Mouse (Mus musculus) liver, postnatal 0 days (tissue): ENCODE data around the gene Gpd2. TPM values are rescaled to one million over a fixed set of nuclear protein-coding genes. Genes with fewer than 3 reads are reported as not detected.

ENCODE experiments used
- ATAC-seq: fragments of 200-750 bp; cut with Nextera tagmentation; 2 replicates; pipeline ENCODE4 v1.8.0; 2017; ENCODE audit warnings: mild to moderate bottlenecking, moderate library complexity
- DNase-seq: peaks from one replicate; pipeline ENCODE4 v3.0.0-alpha.2; 2016
- H3K27ac ChIP-seq: fragments of 300-500 bp; sonication (generic); 2 replicates; pipeline ENCODE4 v1.5.1; 2014; ENCODE audit warnings: antibody characterized with exemption, moderate library complexity, mild to moderate bottlenecking, low read depth
- H3K27me3 ChIP-seq: fragments of 300-500 bp; sonication (generic); 2 replicates; pipeline ENCODE4 v1.6.1; 2014; ENCODE audit warnings: low read length, control low read depth, mixed read lengths; ENCODE audit not compliant: insufficient read depth
- H3K36me3 ChIP-seq: fragments of 300-500 bp; sonication (generic); replicated peaks from 2 replicates; pipeline ENCODE4 v1.6.1; 2014; ENCODE audit warnings: mild to moderate bottlenecking, control low read depth, low read length, moderate library complexity, mixed read lengths; ENCODE audit not compliant: insufficient read depth
- H3K4me1 ChIP-seq: fragments of 300-500 bp; sonication (generic); 2 replicates; pipeline ENCODE4 v1.6.1; 2014; ENCODE audit warnings: antibody characterized with exemption, mild to moderate bottlenecking, control low read depth; ENCODE audit not compliant: insufficient read depth
- H3K4me2 ChIP-seq: fragments of 300-500 bp; sonication (generic); 2 replicates; pipeline ENCODE4 v1.6.1; 2014; ENCODE audit warnings: low read depth, mild to moderate bottlenecking, low read length, moderate library complexity, mixed read lengths
- H3K4me3 ChIP-seq: fragments of 300-500 bp; sonication (generic); 2 replicates; pipeline ENCODE4 v1.5.1; 2014; ENCODE audit warnings: low read depth, low read length
- H3K9ac ChIP-seq: fragments of 300-500 bp; sonication (generic); replicated peaks from 2 replicates; pipeline ENCODE4 v1.6.1; 2014; ENCODE audit warnings: mild to moderate bottlenecking, moderate library complexity
- H3K9me3 ChIP-seq: fragments of 300-500 bp; sonication (generic); 2 replicates; pipeline ENCODE4 v1.6.1; 2016; ENCODE audit warnings: mild to moderate bottlenecking, control low read depth, low read length, mixed read lengths
- CTCF ChIP-seq: sonication (generic); IDR thresholded peaks from 2 replicates; pipeline ENCODE4 v1.5.1; 2016; ENCODE audit warnings: antibody characterized with exemption, low read depth
- EP300 ChIP-seq: IDR thresholded peaks from 2 replicates; pipeline ENCODE4 v1.6.1; 2016; ENCODE audit warnings: antibody characterized with exemption, low read depth, mild to moderate bottlenecking
- WGBS: fragments of 180-500 bp; shearing (Covaris S2); extraction: QIAGEN DNeasy Blood & Tissue Kit; methylation state at CpG from one replicate; pipeline ENCODE4 v1.1.7; 2014; ENCODE audit not compliant: insufficient replicate concordance; 5-methylcytosine and 5-hydroxymethylcytosine counted together
- polyA plus RNA-seq: library from polyadenylated mRNA; unstranded; fragments of >200 nt; fragmentation: Nextera tagmentation; extraction: Ambion mirVana; gene quantifications from 2 replicates; pipeline ENCODE4 v1.2.1, GENCODE M21; 2015

The Gpd2 gene
- polyA plus RNA-seq, 1 experiment from 2014 or later: 29.7 TPM

- H3K4me3 ChIP-seq: no peak overlapping the region
- H3K27ac ChIP-seq: no peak overlapping the region
- no peak for TF ChIP-seq EP300
- TF ChIP-seq CTCF: no peak
- no peak overlapping the region for H3K4me2 ChIP-seq
- WGBS: 78% methylated on average over 9 of the region's 9 CpGs
- no peaks in the 10 kb centered on the region for H3K36me3 ChIP-seq
- H3K9ac ChIP-seq: no peak overlapping the region
- H3K4me1 ChIP-seq: 0 out of 2 replicates have a peak, but pooled peaks cover 2% of the 10 kb centered on the region
- H3K27me3 ChIP-seq: no peaks in the 10 kb centered on the region
- no peak for DNase-seq
- ATAC-seq: no peak
- no peaks in the 10 kb centered on the region for H3K9me3 ChIP-seq
These were observed 116.4 kb downstream of the Gpd2 start for GRCm38 (mm10) chr2:57353722-57354432.

- no peak overlapping the region for H3K9ac ChIP-seq
- TF ChIP-seq CTCF: no peak
- no peak for TF ChIP-seq EP300
- ATAC-seq (no peak), DNase-seq (no peak)
- 82% methylated on average over 3 of the region's 3 CpGs for WGBS
- H3K4me3 ChIP-seq: no peak overlapping the region
- H3K4me2 ChIP-seq: no peak overlapping the region
- H3K27me3 ChIP-seq: no peaks in the 10 kb centered on the region
- H3K36me3 ChIP-seq: no peaks in the 10 kb centered on the region
- H3K9me3 ChIP-seq: no peaks in the 10 kb centered on the region
- H3K27ac ChIP-seq: no peak overlapping the region
- 0 out of 2 replicates have a peak, but pooled peaks cover 2% of the 10 kb centered on the region for H3K4me1 ChIP-seq
These were observed 117.4 kb downstream of the Gpd2 start for GRCm38 (mm10) chr2:57354848-57355247.

GRCm38 (mm10) chr2:57356222-57356822 is 118.9 kb downstream of the Gpd2 start:
- no peak overlapping the region for H3K4me2 ChIP-seq
- TF ChIP-seq CTCF (no peak), EP300 (no peak)
- no peak overlapping the region for H3K9ac ChIP-seq
- no peak overlapping the region for H3K4me3 ChIP-seq
- H3K27ac ChIP-seq: no peak overlapping the region
- no peaks in the 10 kb centered on the region for H3K4me1 ChIP-seq
- H3K36me3 ChIP-seq: no peaks in the 10 kb centered on the region
- ATAC-seq (no peak), DNase-seq (no peak)
- no peaks in the 10 kb centered on the region for H3K9me3 ChIP-seq
- WGBS: 67% methylated on average over 12 of the region's 12 CpGs
- no peaks in the 10 kb centered on the region for H3K27me3 ChIP-seq

- no peak overlapping the region for H3K4me2 ChIP-seq
- no peak overlapping the region for H3K4me3 ChIP-seq
- H3K9ac ChIP-seq: no peak overlapping the region
- ATAC-seq (no peak), DNase-seq (no peak)
- H3K27ac ChIP-seq: no peak overlapping the region
- no peaks in the 10 kb centered on the region for H3K9me3 ChIP-seq
- WGBS: 68% methylated on average over 3 of the region's 3 CpGs
- no peaks in the 10 kb centered on the region for H3K27me3 ChIP-seq
- H3K4me1 ChIP-seq: no peaks in the 10 kb centered on the region
- TF ChIP-seq CTCF: peak; percentile 38
- no peak for TF ChIP-seq EP300
- H3K36me3 ChIP-seq: no peaks in the 10 kb centered on the region
These were observed 125.1 kb downstream of the Gpd2 start for GRCm38 (mm10) chr2:57362503-57362902.

GRCm38 (mm10) chr2:57374647-57375046 is 137.2 kb downstream of the Gpd2 start:
- no peak for DNase-seq
- peak; percentile 35 for TF ChIP-seq CTCF
- no peak for TF ChIP-seq EP300
- ATAC-seq: no peak

GRCm38 (mm10) chr2:57375138-57375837 is 137.9 kb downstream of the Gpd2 start:
- H3K27ac ChIP-seq: no peak overlapping the region
- H3K9me3 ChIP-seq: no peaks in the 10 kb centered on the region
- ATAC-seq (no peak), DNase-seq (no peak)
- WGBS: 82% methylated on average over 7 of the region's 7 CpGs
- H3K36me3 ChIP-seq: no peaks in the 10 kb centered on the region
- no peaks in the 10 kb centered on the region for H3K4me1 ChIP-seq
- no peak overlapping the region for H3K4me2 ChIP-seq
- no peak overlapping the region for H3K9ac ChIP-seq
- no peak for TF ChIP-seq CTCF
- TF ChIP-seq EP300: no peak
- H3K4me3 ChIP-seq: no peak overlapping the region
- H3K27me3 ChIP-seq: no peaks in the 10 kb centered on the region

More at GRCm38 (mm10) chr2:57374647-57375046, 137.2 kb downstream of the Gpd2 start:
- H3K27ac ChIP-seq: no peak overlapping the region
- no peaks in the 10 kb centered on the region for H3K4me1 ChIP-seq
- 50% methylated on average over 4 of the region's 4 CpGs for WGBS
- H3K4me3 ChIP-seq: no peak overlapping the region
- H3K9ac ChIP-seq: no peak overlapping the region
- H3K27me3 ChIP-seq: no peaks in the 10 kb centered on the region
- no peaks in the 10 kb centered on the region for H3K9me3 ChIP-seq
- H3K36me3 ChIP-seq: no peaks in the 10 kb centered on the region
- H3K4me2 ChIP-seq: no peak overlapping the region
